Mouse (Mus musculus) ES-E14 (cell line): ENCODE results near the gene Aqp7.

Experiments used
- CHD2 ChIP-seq: IDR thresholded peaks from 2 replicates; pipeline ENCODE4 v1.6.1; 2014; ENCODE audit warnings: mild to moderate bottlenecking, low read depth, low read length, inconsistent platforms
- HCFC1 ChIP-seq: IDR thresholded peaks from 2 replicates; pipeline ENCODE4 v1.6.1; 2012; ENCODE audit warnings: low read length, inconsistent platforms, borderline replicate concordance; ENCODE audit not compliant: insufficient read depth
- MAFK ChIP-seq: IDR thresholded peaks from 2 replicates; pipeline ENCODE4 v1.6.1; 2014; ENCODE audit warnings: mild to moderate bottlenecking, low read depth, low read length, inconsistent platforms; ENCODE audit not compliant: insufficient read depth
- ZC3H11A ChIP-seq: IDR thresholded peaks from 2 replicates; pipeline ENCODE4 v1.6.1; 2012; ENCODE audit warnings: low read depth, mild to moderate bottlenecking, inconsistent platforms, low read length, borderline replicate concordance
- ZNF384 ChIP-seq: IDR thresholded peaks from 2 replicates; pipeline ENCODE4 v1.6.1; 2012; ENCODE audit warnings: low read depth, low read length, inconsistent platforms

DNA sequence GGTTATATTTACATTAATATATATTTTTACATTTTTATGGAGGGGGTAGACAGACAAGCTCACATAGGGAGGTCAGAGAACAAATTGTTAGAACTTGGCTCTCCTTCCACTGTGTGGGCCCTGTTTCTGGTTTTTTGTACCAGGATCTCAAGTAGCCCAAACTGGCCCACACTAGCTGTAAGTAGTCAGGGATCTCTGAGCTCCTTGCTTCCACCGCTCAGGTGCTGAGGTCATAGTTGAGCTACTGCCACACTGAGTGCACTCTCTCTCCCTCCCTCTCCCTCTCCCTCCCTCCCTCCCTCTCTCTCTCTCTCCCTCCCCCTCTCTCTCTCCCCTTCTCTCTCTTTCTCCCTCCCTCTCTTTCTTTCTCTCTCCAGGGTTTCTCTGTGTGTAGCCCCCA is 8.3 kb upstream of the Aqp7 start:
- TF ChIP-seq MAFK (no peak), ZC3H11A (no peak), CHD2 (no peak), ZNF384 (no peak), HCFC1 (no peak)
